Mouse (Mus musculus) brain, embryonic 14.5 days (tissue): ENCODE results near the gene Elovl6.

Experiments used
- CTCF ChIP-seq: fragments of 200-500 bp; IDR thresholded peaks from 2 replicates; pipeline ENCODE4 v1.5.1; 2012; ENCODE audit warnings: inconsistent platforms, mild to moderate bottlenecking, moderate library complexity, borderline replicate concordance; ENCODE audit not compliant: insufficient read depth, insufficient read length; ENCODE audit errors: extremely low read depth
- POLR2A ChIP-seq: fragments of 200-500 bp; IDR thresholded peaks from 2 replicates; pipeline ENCODE4 v1.6.1; 2012; ENCODE audit warnings: mild to moderate bottlenecking, inconsistent platforms, borderline replicate concordance; ENCODE audit not compliant: poor library complexity, insufficient read depth, insufficient read length, severe bottlenecking; ENCODE audit errors: extremely low read depth

- TF ChIP-seq POLR2A: no peak
- no peak for TF ChIP-seq CTCF
Observed at GRCm38 (mm10) chr3:129613756-129614155, 81.6 kb downstream of the Elovl6 start.
